ENCODE assay signal across 1 mouse cellular context in genomic region chr19:41952287-41952686, GRCm38 (mm10).
A peak's percentile ranks its signal among the peaks of the same experiment; 100 is the strongest.
TF ChIP-seq lines count a peak whose summit lies in the region.

No protein-coding gene starts in this region.

TF ChIP-seq in MEL, 35 proteins besides CTCF, POLR2A, EP300 and RAD21:
- TF ChIP-seq USF1 (IDR thresholded peaks at IDR 0.05; ENCODE audit: low read depth, low read length) (no peak), SIN3A (IDR thresholded peaks at IDR 0.05; ENCODE audit: low read length) (0 out of 2 replicates have a peak, but pooled peaks have one; percentile 21), SMC3 (IDR thresholded peaks at IDR 0.05; ENCODE audit: low read depth, low read length) (peak; percentile 75), ZC3H11A (IDR thresholded peaks at IDR 0.05; ENCODE audit: low read depth, low read length) (peak; percentile 34; the same call in 1 of the 2 replicates)
TF ChIP-seq in MEL: peak in this region for 3.
